Mouse (Mus musculus) liver, adult 2 months (tissue): ENCODE results near the gene B3galt5. TPM values are rescaled to one million over a fixed set of nuclear protein-coding genes. Genes with fewer than 3 reads are reported as not detected.
A peak's percentile ranks its signal among the peaks of the same experiment; 100 is the strongest.

Experiments
- DNase-seq: peaks from one replicate; pipeline ENCODE4 v3.0.0-alpha.2; 2011; ENCODE audit warnings: low read depth, low spot score; ENCODE audit errors: extremely low read depth
- H3K27ac ChIP-seq: fragments of 200-500 bp; replicated peaks from 2 replicates; pipeline ENCODE4 v1.5.1; 2012; ENCODE audit warnings: low read depth, mild to moderate bottlenecking, control low read depth, inconsistent platforms, low read length; ENCODE audit not compliant: insufficient read depth
- H3K27me3 ChIP-seq: fragments of 200-500 bp; 2 replicates; pipeline ENCODE4 v1.6.1; 2012; ENCODE audit warnings: mild to moderate bottlenecking, moderate library complexity, low read length, inconsistent platforms; ENCODE audit not compliant: control insufficient read depth, insufficient read depth
- H3K36me3 ChIP-seq: fragments of 200-500 bp; 2 replicates; pipeline ENCODE4 v1.6.1; 2012; ENCODE audit warnings: low read length, inconsistent platforms; ENCODE audit not compliant: control insufficient read depth, insufficient read depth
- H3K4me1 ChIP-seq: fragments of 200-500 bp; 2 replicates; pipeline ENCODE4 v1.6.1; 2011; ENCODE audit warnings: low read length; ENCODE audit not compliant: control insufficient read depth, insufficient read depth
- H3K4me3 ChIP-seq: fragments of 200-500 bp; 2 replicates; pipeline ENCODE4 v1.5.1; 2011; ENCODE audit warnings: low read depth, mild to moderate bottlenecking, control low read depth, low read length, moderate library complexity; ENCODE audit not compliant: insufficient read depth
- H3K79me2 ChIP-seq: fragments of 200-500 bp; 2 replicates; pipeline ENCODE4 v1.6.1; 2012; ENCODE audit warnings: inconsistent platforms, mild to moderate bottlenecking, low read length, moderate library complexity; ENCODE audit not compliant: control insufficient read depth, insufficient read depth
- H3K9ac ChIP-seq: fragments of 200-500 bp; 2 replicates; pipeline ENCODE4 v1.6.1; 2012; ENCODE audit warnings: low read depth, mild to moderate bottlenecking, control low read depth, inconsistent platforms, low read length
- CTCF ChIP-seq: fragments of 200-500 bp; IDR thresholded peaks from 2 replicates; pipeline ENCODE4 v1.5.1; 2011; ENCODE audit warnings: low read depth, low read length, control low read depth
- POLR2A ChIP-seq: fragments of 200-500 bp; IDR thresholded peaks from 2 replicates; pipeline ENCODE4 v1.6.1; 2011; ENCODE audit warnings: low read length, control low read depth; ENCODE audit not compliant: insufficient read depth; ENCODE audit errors: extremely low read depth
- WGBS: fragments of 180-500 bp; shearing (Covaris S2); methylation state at CpG from one replicate; pipeline ENCODE4 v1.1.7; 2018; 5-methylcytosine and 5-hydroxymethylcytosine counted together
- polyA plus RNA-seq: library from polyadenylated mRNA; depleted of rRNA; stranded (reverse); fragments of >200 nt; gene quantifications from 2 replicates; pipeline ENCODE4 v1.2.3, GENCODE M21; 2012; rRNA removed
- total RNA-seq: library from RNA; depleted of rRNA; stranded (reverse); fragments of >200 nt; gene quantifications from 2 replicates; pipeline ENCODE4 v1.2.3, GENCODE M21; 2014; rRNA removed

Gene B3galt5
- total RNA-seq (not detected in 2 replicates), polyA plus RNA-seq (0.05 and 0.09 TPM in 2 replicates)

- H3K79me2 ChIP-seq = no peaks in the 10 kb centered on the region
- no peaks in the 10 kb centered on the region for H3K27me3 ChIP-seq
- no peak for DNase-seq
- H3K9ac ChIP-seq = no peak within 1 kb of the TSS
- no peak within 1 kb of the TSS for H3K27ac ChIP-seq
- no peak within 1 kb of the TSS for H3K4me3 ChIP-seq
- TF ChIP-seq POLR2A (no peak), CTCF (no peak)
- 81% methylated on average over 17 of the region's 17 CpGs for WGBS
- H3K36me3 ChIP-seq = no peaks in the 10 kb centered on the region
- no peaks in the 10 kb centered on the region for H3K4me1 ChIP-seq
Measured at GRCm38 (mm10) chr16:96235366-96235970, at the start of gene B3galt5. Gene B3galt5 (plus strand): TSS chr16:96235801.

GRCm38 (mm10) chr16:96187619-96188018 lies 48.0 kb upstream of the B3galt5 start:
- 84% methylated on average over 5 of the region's 5 CpGs for WGBS
- Histone ChIP-seq H3K4me3 (no peak overlapping the region), H3K27ac (no peak overlapping the region), H3K27me3 (peaks cover 3% of the 10 kb centered on the region), H3K79me2 (no peaks in the 10 kb centered on the region), H3K4me1 (no peaks in the 10 kb centered on the region), H3K9ac (no peak overlapping the region), H3K36me3 (no peaks in the 10 kb centered on the region)
- DNase-seq = no peak
- no peak for TF ChIP-seq POLR2A
- no peak for TF ChIP-seq CTCF

- H3K4me1 ChIP-seq = no peaks in the 10 kb centered on the region
- 1% methylated on average over 77 of the region's 77 CpGs for WGBS
Measured at GRCm38 (mm10) chr16:96191531-96192506, 43.8 kb upstream of the B3galt5 start, which contains the start of gene Lca5l. Gene Lca5l (minus strand): TSS chr16:96192271.

GRCm38 (mm10) chr16:96199913-96200701 lies 35.5 kb upstream of the B3galt5 start, which contains the start of gene Sh3bgr:
Gene Sh3bgr (plus strand): TSS chr16:96200450.
- peak; percentile 59 for DNase-seq
- TF ChIP-seq POLR2A = no peak
- TF ChIP-seq CTCF = no peak
- Histone ChIP-seq H3K9ac (no peak within 1 kb of the TSS; the same call in 1 of the 2 replicates), H3K79me2 (no peaks in the 10 kb centered on the region), H3K27ac (no peak within 1 kb of the TSS), H3K4me1 (no peaks in the 10 kb centered on the region), H3K4me3 (peak within 1 kb of the TSS; percentile 49), H3K36me3 (no peaks in the 10 kb centered on the region), H3K27me3 (no peaks in the 10 kb centered on the region)
- 9% methylated on average over 20 of the region's 20 CpGs for WGBS

More at GRCm38 (mm10) chr16:96191531-96192506, 43.8 kb upstream of the B3galt5 start, which contains the start of gene Lca5l:
- Histone ChIP-seq H3K4me3 (peak within 1 kb of the TSS; percentile 79), H3K27ac (peak within 1 kb of the TSS; percentile 72), H3K79me2 (no peaks in the 10 kb centered on the region), H3K9ac (peak within 1 kb of the TSS; percentile 79), H3K36me3 (no peaks in the 10 kb centered on the region), H3K27me3 (no peaks in the 10 kb centered on the region)
- TF ChIP-seq CTCF (no peak), POLR2A (peak; percentile 50; the same call in 1 of the 2 replicates)
- peak; percentile 90 for DNase-seq

- peak overlapping the region; percentile 49; the same call in 1 of the 2 replicates for H3K4me3 ChIP-seq
- no peaks in the 10 kb centered on the region for H3K79me2 ChIP-seq
- H3K27ac ChIP-seq = no peak overlapping the region
- H3K27me3 ChIP-seq = no peaks in the 10 kb centered on the region
- DNase-seq = no peak
- TF ChIP-seq CTCF (no peak), POLR2A (no peak)
- no peaks in the 10 kb centered on the region for H3K4me1 ChIP-seq
- no peak overlapping the region for H3K9ac ChIP-seq
- WGBS = 51% methylated on average over 9 of the region's 9 CpGs
- no peaks in the 10 kb centered on the region for H3K36me3 ChIP-seq
Measured at GRCm38 (mm10) chr16:96200702-96201028, 34.9 kb upstream of the B3galt5 start.
